Mouse (Mus musculus) G1E (cell line): Measurements from ENCODE around the gene Des.

Source experiments
- CTCF ChIP-seq: IDR thresholded peaks from 2 replicates; pipeline ENCODE4 v1.5.1; 2012; ENCODE audit warnings: low read depth, low read length, inconsistent platforms, mixed read lengths
- GATA2 ChIP-seq: IDR thresholded peaks from 2 replicates; pipeline ENCODE4 v1.6.1; 2012; ENCODE audit warnings: low read depth, low read length, inconsistent platforms, borderline replicate concordance
- POLR2AphosphoS5 ChIP-seq: IDR thresholded peaks from 2 replicates; pipeline ENCODE4 v1.6.1; 2012; ENCODE audit warnings: low read depth, low read length, inconsistent platforms; ENCODE audit not compliant: insufficient replicate concordance

- TF ChIP-seq POLR2AphosphoS5: no peak
- TF ChIP-seq CTCF: no peak
- no peak for TF ChIP-seq GATA2
Measured at GRCm38 (mm10) chr1:75380951-75381350, 20.8 kb downstream of the Des start.
